Mouse (Mus musculus): ENCODE data around the gene Ubn2. TPM values are rescaled to one million over a fixed set of nuclear protein-coding genes. Genes with fewer than 3 reads are reported as not detected.
"Not testable (repeated sequence)": the region's sequence is repeated elsewhere in the genome, so short reads cannot be mapped to it uniquely, and the experiment has no call there.

Gene Ubn2
- total and polyA plus RNA-seq, 2 experiments from 2014 or later: 12.3 to 22.5 TPM

DNA sequence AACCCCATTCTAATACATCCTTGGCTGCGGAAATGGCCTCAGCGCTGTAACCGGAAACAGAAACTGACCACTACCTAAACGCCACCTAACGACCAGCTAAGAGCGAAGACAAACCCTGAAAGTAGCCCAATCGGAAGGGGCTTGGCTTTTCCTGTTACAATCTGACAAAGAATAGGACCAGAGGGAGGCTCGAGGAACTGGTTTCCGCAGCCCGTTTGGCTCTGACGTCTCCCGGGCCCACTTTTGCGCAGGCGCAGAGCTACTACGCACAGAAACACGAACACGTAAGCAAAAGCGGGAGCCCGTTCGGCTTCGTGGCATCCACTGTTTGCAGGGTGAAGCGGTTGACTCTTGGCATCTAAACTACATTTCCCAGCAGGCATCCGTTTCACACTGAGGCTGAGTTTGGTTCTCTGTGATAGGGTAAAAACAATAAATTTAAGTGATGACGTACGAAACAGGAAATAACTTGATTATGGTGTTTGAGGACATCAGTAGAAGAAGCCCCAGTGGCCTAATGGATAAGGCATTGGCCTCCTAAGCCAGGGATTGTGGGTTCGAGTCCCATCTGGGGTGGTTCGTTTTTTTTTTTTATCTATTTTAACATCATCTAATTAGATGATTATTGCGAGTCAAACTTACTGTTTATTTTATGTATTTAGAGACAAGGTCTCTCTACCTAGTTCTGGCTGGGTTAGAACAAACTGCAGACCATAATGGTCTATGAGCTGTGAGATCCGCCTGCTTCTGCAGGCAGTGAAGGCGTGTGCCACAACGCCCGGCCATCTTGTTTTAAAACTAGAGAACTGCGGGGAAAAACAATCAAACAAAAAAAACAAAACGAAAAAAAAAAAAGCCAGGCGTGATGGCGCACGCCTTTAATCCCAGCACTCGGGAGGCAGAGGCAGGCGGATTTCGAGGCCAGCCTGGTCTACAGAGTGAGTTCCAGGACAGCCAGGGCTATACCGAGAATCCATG, 100.0 kb downstream of the Ubn2 start, which contains the start of gene Fmc1:
Gene Fmc1, plus strand, starts transcription at position 75 of the 978 bp plus-strand sequence.
- TF ChIP-seq CTCF (IDR thresholded peaks at IDR 0.05; ENCODE audit: low read depth): peak; percentile 69
- no peaks in the 10 kb centered on the region for H3K9me3 ChIP-seq (ENCODE audit: low read length)
- ATAC-seq: peak; percentile 93
- peak within 1 kb of the TSS; percentile 81 for H3K9ac ChIP-seq (replicated peaks; ENCODE audit: low read length)
- H3K27me3 ChIP-seq (ENCODE audit: insufficient read depth, low read length): no peaks in the 10 kb centered on the region
- peak; percentile 100 for DNase-seq (ENCODE audit: low spot score)
- H3K4me3 ChIP-seq (ENCODE audit: low read length): peak within 1 kb of the TSS; percentile 64
- WGBS: 5% methylated on average over 41 of the region's 41 CpGs
- peak within 1 kb of the TSS; percentile 93 for H3K27ac ChIP-seq
- 0 out of 2 replicates have a peak, but pooled peaks cover 3% of the 10 kb centered on the region for H3K4me1 ChIP-seq (ENCODE audit: insufficient read depth, low read length)
- peak within 1 kb of the TSS; percentile 86 for H3K4me2 ChIP-seq (ENCODE audit: low read depth, low read length)
- no peaks in the 10 kb centered on the region for H3K36me3 ChIP-seq (ENCODE audit: insufficient read depth, low read length)

DNA sequence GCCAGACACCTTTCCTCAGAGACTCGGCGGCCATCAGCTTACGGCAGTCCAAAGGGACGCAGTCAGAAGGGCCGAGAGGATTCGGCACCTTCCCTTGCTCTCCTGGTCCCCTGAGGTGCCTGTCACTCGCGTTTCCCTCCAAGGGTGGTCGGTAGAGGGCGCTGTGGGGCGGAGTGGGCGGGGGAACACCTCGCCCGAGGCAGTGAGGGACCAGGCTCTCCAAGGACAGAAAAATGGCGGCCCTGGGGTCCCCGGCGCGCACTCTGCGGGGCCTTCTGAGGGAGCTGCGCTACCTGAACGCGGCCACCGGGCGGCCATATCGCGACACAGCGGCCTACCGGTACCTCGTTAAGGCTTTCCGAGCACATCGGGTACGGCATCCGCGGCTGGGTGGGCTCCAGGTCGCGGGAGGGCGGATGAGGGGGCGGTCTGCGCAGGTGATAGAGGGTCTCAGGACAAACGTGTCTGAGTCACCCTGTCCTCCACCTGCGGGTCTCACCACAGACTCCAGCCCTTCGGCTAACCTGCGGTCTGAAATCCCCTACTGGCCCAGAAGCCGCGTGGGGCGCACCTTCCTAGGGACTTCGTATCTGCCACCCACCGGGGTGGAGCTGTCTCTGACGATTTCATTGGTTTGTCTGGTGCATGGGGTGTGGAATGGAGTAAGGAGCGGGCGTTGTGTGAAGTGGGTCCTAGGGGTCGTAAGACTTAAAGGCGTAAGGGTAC, 101.1 kb downstream of the Ubn2 start:
- H3K27ac ChIP-seq: peak overlapping the region; percentile 93
- H3K9me3 ChIP-seq (ENCODE audit: low read length): no peaks in the 10 kb centered on the region
- 0% methylated on average over 51 of the region's 53 CpGs for WGBS
- H3K27me3 ChIP-seq (ENCODE audit: insufficient read depth, low read length): no peaks in the 10 kb centered on the region
- H3K4me3 ChIP-seq (ENCODE audit: low read length): peak overlapping the region; percentile 64
- DNase-seq (ENCODE audit: low spot score) (peak; percentile 95), ATAC-seq (peak; percentile 71)
- 0 out of 2 replicates have a peak, but pooled peaks cover 3% of the 10 kb centered on the region for H3K4me1 ChIP-seq (ENCODE audit: insufficient read depth, low read length)
- peak overlapping the region; percentile 86 for H3K4me2 ChIP-seq (ENCODE audit: low read depth, low read length)
- H3K9ac ChIP-seq (replicated peaks; ENCODE audit: low read length): peak overlapping the region; percentile 81
- TF ChIP-seq CTCF (IDR thresholded peaks at IDR 0.05; ENCODE audit: low read depth): peak; percentile 94
- H3K36me3 ChIP-seq (ENCODE audit: insufficient read depth, low read length): no peaks in the 10 kb centered on the region

DNA sequence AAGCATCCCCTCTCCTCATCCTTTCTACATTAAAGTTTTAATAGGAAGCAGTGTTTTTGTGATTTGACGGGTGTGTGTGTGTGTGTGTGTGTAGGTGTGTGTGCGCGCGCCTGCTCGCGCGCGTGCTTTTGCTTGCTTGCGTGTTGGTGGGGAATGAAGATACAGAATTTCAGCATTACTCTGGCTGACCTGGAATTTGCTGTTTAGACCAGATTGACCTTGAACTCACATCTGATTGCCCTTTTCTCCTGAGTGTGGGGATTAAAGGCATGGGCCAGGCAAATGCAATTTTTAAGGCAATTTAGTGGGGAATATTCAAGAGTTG, 101.6 kb downstream of the Ubn2 start:
- H3K9me3 ChIP-seq (ENCODE audit: low read length): no peaks in the 10 kb centered on the region
- peak overlapping the region; percentile 93 for H3K27ac ChIP-seq
- no peaks in the 10 kb centered on the region for H3K36me3 ChIP-seq (ENCODE audit: insufficient read depth, low read length)
- DNase-seq (ENCODE audit: low spot score) (no peak), ATAC-seq (no peak)
- H3K4me2 ChIP-seq (ENCODE audit: low read depth, low read length): peak overlapping the region; percentile 86
- peak overlapping the region; percentile 64 for H3K4me3 ChIP-seq (ENCODE audit: low read length)
- H3K27me3 ChIP-seq (ENCODE audit: insufficient read depth, low read length): no peaks in the 10 kb centered on the region
- no peak for TF ChIP-seq CTCF (IDR thresholded peaks at IDR 0.05; ENCODE audit: low read depth)
- WGBS: under 1% methylated on average over 9 of the region's 9 CpGs
- peak overlapping the region; percentile 81 for H3K9ac ChIP-seq (replicated peaks; ENCODE audit: low read length)
- H3K4me1 ChIP-seq (ENCODE audit: insufficient read depth, low read length): 0 out of 2 replicates have a peak, but pooled peaks cover 3% of the 10 kb centered on the region

DNA sequence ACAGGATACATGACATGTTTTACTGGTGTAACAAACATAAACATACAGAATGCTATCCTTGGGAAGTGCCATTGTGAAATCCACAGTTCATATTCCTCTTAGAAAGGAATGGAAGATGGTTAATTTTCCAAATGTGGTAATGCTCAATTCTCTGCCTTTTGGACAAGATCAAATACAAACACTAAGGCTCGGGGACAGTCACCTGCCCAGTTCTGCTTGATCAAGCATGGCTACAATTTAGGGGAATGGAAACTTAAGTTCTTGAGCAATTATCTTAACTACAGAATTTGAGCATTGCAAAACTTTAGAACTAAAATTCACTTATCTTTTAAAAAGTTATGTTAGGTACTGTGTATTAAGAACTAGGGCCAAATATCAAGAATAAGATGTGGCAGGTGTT, 102.0 kb downstream of the Ubn2 start:
- Histone ChIP-seq H3K27me3 (ENCODE audit: insufficient read depth, low read length) (no peaks in the 10 kb centered on the region), H3K9me3 (ENCODE audit: low read length) (no peaks in the 10 kb centered on the region), H3K4me3 (ENCODE audit: low read length) (peak overlapping the region; percentile 64), H3K36me3 (ENCODE audit: insufficient read depth, low read length) (no peaks in the 10 kb centered on the region), H3K9ac (replicated peaks; ENCODE audit: low read length) (peak overlapping the region; percentile 81; the same call in 1 of the 2 replicates), H3K4me1 (ENCODE audit: insufficient read depth, low read length) (0 out of 2 replicates have a peak, but pooled peaks cover 3% of the 10 kb centered on the region), H3K4me2 (ENCODE audit: low read depth, low read length) (peak overlapping the region; percentile 86), H3K27ac (peak overlapping the region; percentile 93; the same call in 1 of the 2 replicates)
- DNase-seq (ENCODE audit: low spot score): no peak
- no peak for TF ChIP-seq CTCF (IDR thresholded peaks at IDR 0.05; ENCODE audit: low read depth)
- no peak for ATAC-seq
- 68% methylated on average over 1 of the region's 1 CpGs for WGBS

DNA sequence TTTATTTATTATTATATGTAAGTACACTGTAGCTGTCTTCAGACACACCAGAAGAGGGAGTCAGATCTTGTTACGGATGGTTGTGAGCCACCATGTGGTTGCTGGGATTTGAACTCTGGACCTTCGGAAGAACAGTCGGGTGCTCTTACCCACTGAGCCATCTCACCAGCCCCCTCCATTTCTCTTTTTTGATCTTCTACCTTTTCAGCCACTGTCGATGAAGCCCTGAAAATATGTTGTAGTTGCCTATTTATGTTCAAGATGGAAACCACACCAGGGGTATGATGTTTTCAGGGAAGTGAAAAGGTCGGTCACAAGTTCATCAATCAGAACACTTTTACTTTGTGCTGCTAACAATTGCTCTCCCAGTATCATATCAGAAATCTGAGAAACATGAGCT, 110.4 kb downstream of the Ubn2 start:
- H3K36me3 ChIP-seq (ENCODE audit: insufficient read depth, low read length); H3K27me3 ChIP-seq (ENCODE audit: insufficient read depth, low read length); H3K27ac ChIP-seq; H3K4me1 ChIP-seq (ENCODE audit: insufficient read depth, low read length); DNase-seq (ENCODE audit: low spot score); H3K4me2 ChIP-seq (ENCODE audit: low read depth, low read length); H3K9ac ChIP-seq (replicated peaks; ENCODE audit: low read length); ATAC-seq; H3K9me3 ChIP-seq (ENCODE audit: low read length); H3K4me3 ChIP-seq (ENCODE audit: low read length): not testable (repeated sequence)
- 92% methylated on average over 4 of the region's 5 CpGs for WGBS

DNA sequence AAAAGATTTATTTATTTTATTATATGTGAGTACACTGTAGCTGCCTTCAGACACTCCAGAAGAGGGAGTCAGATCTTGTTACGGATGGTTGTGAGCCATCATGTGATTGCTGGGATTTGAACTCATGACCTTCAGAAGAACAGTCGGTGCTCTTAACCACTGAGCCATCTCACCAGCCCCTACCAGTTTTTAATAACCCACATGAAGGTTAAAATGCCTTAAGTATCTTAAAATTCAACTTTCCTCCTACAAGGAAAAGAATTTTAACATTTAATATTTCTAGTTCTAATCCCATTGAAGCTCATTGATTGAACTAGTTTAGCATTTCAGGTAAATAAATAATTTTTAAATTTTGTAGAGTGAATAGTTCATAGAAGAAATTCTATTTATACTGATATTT, 113.3 kb downstream of the Ubn2 start:
- H3K27me3 ChIP-seq (ENCODE audit: insufficient read depth, low read length); ATAC-seq; H3K4me1 ChIP-seq (ENCODE audit: insufficient read depth, low read length); H3K4me3 ChIP-seq (ENCODE audit: low read length); H3K27ac ChIP-seq; H3K4me2 ChIP-seq (ENCODE audit: low read depth, low read length); H3K9ac ChIP-seq (replicated peaks; ENCODE audit: low read length); DNase-seq (ENCODE audit: low spot score); H3K9me3 ChIP-seq (ENCODE audit: low read length); H3K36me3 ChIP-seq (ENCODE audit: insufficient read depth, low read length): not testable (repeated sequence)
- 92% methylated on average over 2 of the region's 2 CpGs for WGBS
